In genomic region chr11:58981541-58982447, GRCm38 (mm10) we compare ENCODE assay signal across 9 mouse cellular contexts. TPM values are rescaled to one million over a fixed set of nuclear protein-coding genes. Genes with fewer than 3 reads are reported as not detected.
DNase-seq lines count a peak whose midpoint lies in the region; ATAC-seq and TF ChIP-seq lines count a peak whose summit lies in the region.
"Had no signal": no experiment of that assay in that cellular context is flagged by ENCODE, and none has a peak within 500 bp of the region (broad histone marks: within the 10 kb centered on the region; RNA-seq: fewer than 3 reads in every experiment).

No protein-coding gene starts in this region.

- H3K36me3 ChIP-seq in midbrain, embryonic 10.5 days: peaks cover 57% of the 10 kb centered on the region
- peaks cover 2% of the 10 kb centered on the region; the same call in 1 of the 2 replicates for H3K36me3 ChIP-seq in midbrain, embryonic 11.5 days (ENCODE audit: control insufficient read depth, insufficient read depth, low read length)
- peaks cover 53% of the 10 kb centered on the region for H3K36me3 ChIP-seq in lung, embryonic 14.5 days (ENCODE audit: insufficient read depth)

- H3K9ac ChIP-seq in midbrain, embryonic 11.5 days (ENCODE audit: low read length): no peak overlapping the region
- no peak overlapping the region for H3K9ac ChIP-seq in lung, embryonic 14.5 days
- H3K9ac ChIP-seq: embryonic facial prominence, embryonic 12.5 days had no signal

- H3K4me2 ChIP-seq in midbrain, embryonic 11.5 days: no peak overlapping the region
- no peak overlapping the region for H3K4me2 ChIP-seq in lung, embryonic 14.5 days
- H3K4me2 ChIP-seq: embryonic facial prominence, embryonic 12.5 days had no signal

- ATAC-seq in midbrain, embryonic 11.5 days (ENCODE audit: low FRiP score): no peak
- ATAC-seq in lung, embryonic 14.5 days (ENCODE audit: insufficient read depth): no peak

- no peaks in the 10 kb centered on the region for H3K27me3 ChIP-seq in midbrain, embryonic 10.5 days (ENCODE audit: low read depth, poor library complexity, severe bottlenecking)
- H3K27me3 ChIP-seq in midbrain, embryonic 11.5 days (ENCODE audit: control insufficient read depth, insufficient read depth, low read length): no peaks in the 10 kb centered on the region
- no peaks in the 10 kb centered on the region for H3K27me3 ChIP-seq in lung, embryonic 14.5 days (ENCODE audit: insufficient read depth, low read length)
- H3K27me3 ChIP-seq: embryonic facial prominence, embryonic 12.5 days had no signal

- peak overlapping the region; percentile 4; the same call in 1 of the 2 replicates for H3K4me3 ChIP-seq in midbrain, embryonic 10.5 days
- no peak overlapping the region for H3K4me3 ChIP-seq in midbrain, embryonic 11.5 days (ENCODE audit: low read depth, low read length)
- no peak overlapping the region for H3K4me3 ChIP-seq in lung, embryonic 14.5 days (ENCODE audit: low read depth, low read length)
- H3K4me3 ChIP-seq: embryonic facial prominence, embryonic 12.5 days had no signal

- peaks cover 46% of the 10 kb centered on the region for H3K4me1 ChIP-seq in midbrain, embryonic 10.5 days
- peaks cover 17% of the 10 kb centered on the region for H3K4me1 ChIP-seq in midbrain, embryonic 11.5 days (ENCODE audit: control insufficient read depth, insufficient read depth, low read length)
- H3K4me1 ChIP-seq in lung, embryonic 14.5 days (ENCODE audit: insufficient read depth): 0 out of 2 replicates have a peak, but pooled peaks cover 5% of the 10 kb centered on the region

- WGBS in midbrain, embryonic 10.5 days: 62% methylated on average over 14 of the region's 14 CpGs
- WGBS in midbrain, embryonic 11.5 days: 52% methylated on average over 14 of the region's 14 CpGs
- 51% methylated on average over 14 of the region's 14 CpGs for WGBS in lung, embryonic 14.5 days

- no peak overlapping the region for H3K27ac ChIP-seq in midbrain, embryonic 10.5 days (replicated peaks)
- no peak overlapping the region for H3K27ac ChIP-seq in midbrain, embryonic 11.5 days (ENCODE audit: low read depth, low read length)
- H3K27ac ChIP-seq in lung, embryonic 14.5 days (ENCODE audit: low read depth): no peak overlapping the region
- H3K27ac ChIP-seq: embryonic facial prominence, embryonic 12.5 days had no signal

- no peak for DNase-seq in midbrain, embryonic 10.5 days (ENCODE audit: low spot score)
- DNase-seq in midbrain, embryonic 11.5 days (ENCODE audit: low spot score, missing footprints): no peak
- DNase-seq in adrenal gland, postnatal 25 days: peak; percentile 51
- DNase-seq in gastrocnemius, postnatal 25 days: peak; percentile 87
- DNase-seq in kidney, postnatal 10 days: peak; percentile 65
- DNase-seq in lung, embryonic 14.5 days: peak; percentile 59
- peak; percentile 64 to 77 for DNase-seq in right cerebral cortex, postnatal 36 days (ENCODE audit: low spot score in 2 of 2)
- no peak for DNase-seq in cerebellum, adult 9-10 months

- TF ChIP-seq CTCF in lung, embryonic 14.5 days (IDR thresholded peaks at IDR 0.05; ENCODE audit: low read depth): peak; percentile 54

- no peaks in the 10 kb centered on the region for H3K9me3 ChIP-seq in midbrain, embryonic 10.5 days (replicated peaks)
- no peaks in the 10 kb centered on the region for H3K9me3 ChIP-seq in midbrain, embryonic 11.5 days (ENCODE audit: control insufficient read depth, low read length)
- H3K9me3 ChIP-seq in lung, embryonic 14.5 days (ENCODE audit: low read depth, low read length): no peaks in the 10 kb centered on the region
- H3K9me3 ChIP-seq: embryonic facial prominence, embryonic 12.5 days had no signal

RNA-seq across cellular contexts. Expression of gene Trim11, which starts 3.9 kb away (rescaled TPM):
- 17.7 and 19.3 TPM in 2 replicates for polyA plus RNA-seq in midbrain, embryonic 10.5 days (2016; fragmentation: Nextera tagmentation; extraction: Ambion mirVana)
- polyA plus RNA-seq in midbrain, embryonic 11.5 days (2014; fragmentation: Nextera tagmentation; extraction: Ambion mirVana): 17.6 and 18.5 TPM in 2 replicates
- 30.0 and 30.1 TPM in 2 replicates for total RNA-seq in adrenal gland, postnatal 25 days (2021)
- total RNA-seq in gastrocnemius, postnatal 25 days (2021): 1 to 10 TPM; 6.7 to 8.1 TPM
- polyA plus RNA-seq in lung, embryonic 14.5 days (2014; fragmentation: Nextera tagmentation; extraction: Ambion mirVana): 17.2 and 18.2 TPM in 2 replicates

RNA-seq across cellular contexts. Expression of gene Hist3h2a, which starts 27.3 kb away (rescaled TPM):
- polyA plus RNA-seq in midbrain, embryonic 10.5 days (2016; fragmentation: Nextera tagmentation; extraction: Ambion mirVana): 20.4 and 31.6 TPM in 2 replicates
- 57.8 and 61.8 TPM in 2 replicates for polyA plus RNA-seq in midbrain, embryonic 11.5 days (2014; fragmentation: Nextera tagmentation; extraction: Ambion mirVana)
- 21.2 and 25.6 TPM in 2 replicates for total RNA-seq in adrenal gland, postnatal 25 days (2021)
- 10 to 100 TPM; 10.1 to 11.1 TPM for total RNA-seq in gastrocnemius, postnatal 25 days (2021)
- polyA plus RNA-seq in lung, embryonic 14.5 days (2014; fragmentation: Nextera tagmentation; extraction: Ambion mirVana): 18.1 and 18.5 TPM in 2 replicates

RNA-seq across cellular contexts. Expression of gene Trim17, which starts 27.3 kb away (rescaled TPM):
- polyA plus RNA-seq in midbrain, embryonic 10.5 days (2016; fragmentation: Nextera tagmentation; extraction: Ambion mirVana): 0.25 and 0.26 TPM in 2 replicates
- polyA plus RNA-seq in midbrain, embryonic 11.5 days (2014; fragmentation: Nextera tagmentation; extraction: Ambion mirVana): 0.45 and 0.62 TPM in 2 replicates
- total RNA-seq in adrenal gland, postnatal 25 days (2021): 0.21 TPM in 1 of 2 replicates, not detected in the other
- total RNA-seq in gastrocnemius, postnatal 25 days (2021): under 1 TPM; 0.13 to 0.18 TPM
- polyA plus RNA-seq in lung, embryonic 14.5 days (2014; fragmentation: Nextera tagmentation; extraction: Ambion mirVana): 0.14 and 0.22 TPM in 2 replicates

RNA-seq across cellular contexts. Expression of gene Hist3h2ba, which starts 33.1 kb away (rescaled TPM):
- 34.1 and 69.6 TPM in 2 replicates for polyA plus RNA-seq in midbrain, embryonic 10.5 days (2016; fragmentation: Nextera tagmentation; extraction: Ambion mirVana)
- polyA plus RNA-seq in midbrain, embryonic 11.5 days (2014; fragmentation: Nextera tagmentation; extraction: Ambion mirVana): 99.9 and 101 TPM in 2 replicates
- 8.5 and 9.6 TPM in 2 replicates for total RNA-seq in adrenal gland, postnatal 25 days (2021)
- total RNA-seq in gastrocnemius, postnatal 25 days (2021): 1 to 10 TPM; 1.1 to 1.2 TPM
- 9.0 and 9.5 TPM in 2 replicates for polyA plus RNA-seq in lung, embryonic 14.5 days (2014; fragmentation: Nextera tagmentation; extraction: Ambion mirVana)

RNA-seq across cellular contexts. Expression of gene Rnf187, which starts 43.1 kb away (rescaled TPM):
- polyA plus RNA-seq in midbrain, embryonic 10.5 days (2016; fragmentation: Nextera tagmentation; extraction: Ambion mirVana): 274 and 296 TPM in 2 replicates
- 354 and 381 TPM in 2 replicates for polyA plus RNA-seq in midbrain, embryonic 11.5 days (2014; fragmentation: Nextera tagmentation; extraction: Ambion mirVana)
- total RNA-seq in adrenal gland, postnatal 25 days (2021): 154 and 161 TPM in 2 replicates
- 100 to 1,000 TPM in 1 of 2 experiments, 10 to 100 TPM in 1; 99.3 to 105 TPM for total RNA-seq in gastrocnemius, postnatal 25 days (2021)
- polyA plus RNA-seq in lung, embryonic 14.5 days (2014; fragmentation: Nextera tagmentation; extraction: Ambion mirVana): 273 and 293 TPM in 2 replicates

Comparison
In these comparisons a context has a peak if more than half of its experiments do, and no peak if none do; other contexts are left out.
1. DNase-seq: peak in adrenal gland, postnatal 25 days (single experiment), gastrocnemius, postnatal 25 days (single experiment), kidney, postnatal 10 days (single experiment), lung, embryonic 14.5 days (single experiment) and right cerebral cortex, postnatal 36 days (2 of 2); none in midbrain, embryonic 10.5 days (single experiment), midbrain, embryonic 11.5 days (single experiment) and cerebellum, adult 9-10 months (single experiment).